Mouse (Mus musculus) neural tube, embryonic 14.5 days (tissue): ENCODE data around the gene Lca5. TPM values are rescaled to one million over a fixed set of nuclear protein-coding genes. Genes with fewer than 3 reads are reported as not detected.

ENCODE experiments used
- ATAC-seq: fragments of 200-750 bp; cut with Nextera tagmentation; 2 replicates; pipeline ENCODE4 v1.8.0; 2017; ENCODE audit warnings: low read depth, mild to moderate bottlenecking, moderate TSS enrichment, moderate library complexity
- H3K27ac ChIP-seq: fragments of 300-500 bp; sonication (generic); 2 replicates; pipeline ENCODE4 v1.5.1; 2014; ENCODE audit warnings: low read depth, mild to moderate bottlenecking, control low read depth, low read length, moderate library complexity, mixed read lengths
- H3K27me3 ChIP-seq: fragments of 300-500 bp; sonication (generic); 2 replicates; pipeline ENCODE4 v1.6.1; 2014; ENCODE audit warnings: low read length; ENCODE audit not compliant: control insufficient read depth, insufficient read depth
- H3K36me3 ChIP-seq: fragments of 300-500 bp; sonication (generic); 2 replicates; pipeline ENCODE4 v1.6.1; 2014; ENCODE audit warnings: low read length, mixed read lengths; ENCODE audit not compliant: control insufficient read depth, insufficient read depth
- H3K4me1 ChIP-seq: fragments of 300-500 bp; sonication (generic); 2 replicates; pipeline ENCODE4 v1.6.1; 2014; ENCODE audit warnings: low read length; ENCODE audit not compliant: control insufficient read depth, insufficient read depth
- H3K4me2 ChIP-seq: fragments of 300-500 bp; sonication (generic); 2 replicates; pipeline ENCODE4 v1.6.1; 2014; ENCODE audit warnings: mild to moderate bottlenecking, low read depth, low read length, control low read depth
- H3K4me3 ChIP-seq: fragments of 300-500 bp; sonication (generic); 2 replicates; pipeline ENCODE4 v1.5.1; 2014; ENCODE audit warnings: low read depth, low read length, control low read depth, mixed read lengths
- H3K9ac ChIP-seq: fragments of 300-500 bp; sonication (generic); replicated peaks from 2 replicates; pipeline ENCODE4 v1.6.1; 2014; ENCODE audit warnings: low read depth, mild to moderate bottlenecking, control low read depth, low read length, mixed read lengths
- H3K9me3 ChIP-seq: fragments of 300-500 bp; sonication (generic); 2 replicates; pipeline ENCODE4 v1.6.1; 2016; ENCODE audit warnings: low read length; ENCODE audit not compliant: control insufficient read depth
- WGBS: fragments of 180-500 bp; shearing (Covaris S2); extraction: QIAGEN DNeasy Blood & Tissue Kit; methylation state at CpG from one replicate; pipeline ENCODE4 v1.1.7; 2014; 5-methylcytosine and 5-hydroxymethylcytosine counted together
- polyA plus RNA-seq: library from polyadenylated mRNA; unstranded; fragments of >200 nt; fragmentation: Nextera tagmentation; extraction: Ambion mirVana; gene quantifications from 2 replicates; pipeline ENCODE4 v1.2.1, GENCODE M21; 2014

Gene Lca5
- polyA plus RNA-seq, 1 experiment from 2014 or later = 19.5 TPM

- H3K9ac ChIP-seq = no peak overlapping the region
- H3K4me1 ChIP-seq = 0 out of 2 replicates have a peak, but pooled peaks cover 2% of the 10 kb centered on the region
- H3K4me3 ChIP-seq = no peak overlapping the region
- whole genome bisulfite sequencing = 66% methylated on average over 5 of the region's 5 CpGs
- H3K9me3 ChIP-seq = no peaks in the 10 kb centered on the region
- H3K27ac ChIP-seq = no peak overlapping the region
- H3K4me2 ChIP-seq = no peak overlapping the region
- no peak for ATAC-seq
- no peaks in the 10 kb centered on the region for H3K36me3 ChIP-seq
- H3K27me3 ChIP-seq = no peaks in the 10 kb centered on the region
These were observed 89.8 kb downstream of the Lca5 start for GRCm38 (mm10) chr9:83351171-83351570.

- no peak overlapping the region for H3K27ac ChIP-seq
- 0 out of 2 replicates have a peak, but pooled peaks have one; percentile 18 for ATAC-seq
- 4% methylated on average over 5 of the region's 5 CpGs for WGBS
- no peaks in the 10 kb centered on the region for H3K9me3 ChIP-seq
- no peak overlapping the region for H3K9ac ChIP-seq
- no peak overlapping the region for H3K4me2 ChIP-seq
- 0 out of 2 replicates have a peak, but pooled peaks cover 2% of the 10 kb centered on the region for H3K4me1 ChIP-seq
- H3K4me3 ChIP-seq = no peak overlapping the region
- no peaks in the 10 kb centered on the region for H3K27me3 ChIP-seq
- H3K36me3 ChIP-seq = no peaks in the 10 kb centered on the region
These were observed 90.3 kb downstream of the Lca5 start for GRCm38 (mm10) chr9:83350613-83351012.

GRCm38 (mm10) chr9:83349905-83350304 lies 91.0 kb downstream of the Lca5 start:
- Histone ChIP-seq H3K9ac (no peak overlapping the region), H3K9me3 (no peaks in the 10 kb centered on the region), H3K27me3 (no peaks in the 10 kb centered on the region), H3K36me3 (no peaks in the 10 kb centered on the region), H3K4me2 (no peak overlapping the region), H3K4me1 (0 out of 2 replicates have a peak, but pooled peaks cover 2% of the 10 kb centered on the region), H3K27ac (no peak overlapping the region), H3K4me3 (no peak overlapping the region)
- 4% methylated on average over 1 of the region's 1 CpGs for WGBS
- no peak for ATAC-seq

GRCm38 (mm10) chr9:83349504-83349903 lies 91.4 kb downstream of the Lca5 start:
- no peaks in the 10 kb centered on the region for H3K36me3 ChIP-seq
- H3K4me2 ChIP-seq = no peak overlapping the region
- no peak overlapping the region for H3K27ac ChIP-seq
- 0 out of 2 replicates have a peak, but pooled peaks cover 2% of the 10 kb centered on the region for H3K4me1 ChIP-seq
- H3K27me3 ChIP-seq = no peaks in the 10 kb centered on the region
- H3K9ac ChIP-seq = no peak overlapping the region
- peak; percentile 60 for ATAC-seq
- WGBS = 1% methylated on average over 3 of the region's 3 CpGs
- H3K9me3 ChIP-seq = no peaks in the 10 kb centered on the region
- no peak overlapping the region for H3K4me3 ChIP-seq

GRCm38 (mm10) chr9:83347521-83347920 lies 93.4 kb downstream of the Lca5 start:
- WGBS = 85% methylated on average over 5 of the region's 5 CpGs
- Histone ChIP-seq H3K4me1 (0 out of 2 replicates have a peak, but pooled peaks cover 2% of the 10 kb centered on the region), H3K4me3 (no peak overlapping the region), H3K36me3 (no peaks in the 10 kb centered on the region), H3K4me2 (no peak overlapping the region), H3K9me3 (no peaks in the 10 kb centered on the region), H3K9ac (no peak overlapping the region), H3K27ac (no peak overlapping the region), H3K27me3 (no peaks in the 10 kb centered on the region)
- ATAC-seq = no peak

- Histone ChIP-seq H3K27me3 (no peaks in the 10 kb centered on the region), H3K9ac (no peak overlapping the region), H3K36me3 (no peaks in the 10 kb centered on the region), H3K9me3 (no peaks in the 10 kb centered on the region), H3K4me2 (no peak overlapping the region), H3K27ac (no peak overlapping the region), H3K4me1 (no peaks in the 10 kb centered on the region), H3K4me3 (no peak overlapping the region)
- ATAC-seq = no peak
- WGBS = 91% methylated on average over 7 of the region's 7 CpGs
These were observed 98.2 kb downstream of the Lca5 start for GRCm38 (mm10) chr9:83342491-83343370.

Other genes with a start within 250 kb of the Lca5 start
- gene Sh3bgrl2, start 107.2 kb upstream of the Lca5 start, polyA plus RNA-seq = 10.1 and 11.4 TPM in 2 replicates